Mouse (Mus musculus) left cerebral cortex, postnatal 36 days (tissue): ENCODE measurements around the gene Rab20. TPM values are rescaled to one million over a fixed set of nuclear protein-coding genes. Genes with fewer than 3 reads are reported as not detected.
"Not testable (repeated sequence)": the region's sequence is repeated elsewhere in the genome, so short reads cannot be mapped to it uniquely, and the experiment has no call there.

ENCODE experiments used
- DNase-seq, 2 experiments: peaks; one replicate each; pipeline ENCODE4 v3.0.0; 2021 to 2022; ENCODE audit warnings: low spot score in 2 of 2, mixed read lengths in 1 of 2
- intact Hi-C: fragments of 180-260 bp; cut with DNase I; formaldehyde crosslinking; loops from one replicate; pipeline ENCODE4 v1.15.1; 2025
- total RNA-seq, 2 experiments: library from RNA; stranded (reverse); gene quantifications; 2 replicates each; pipeline ENCODE4 v1.2.3; 2021

Gene Rab20
- total RNA-seq = under 1 TPM in 1 of 2 experiments, not detected in 1; 0.30 TPM

GRCm38 (mm10) chr8:11477811-11478761 lies at the start of gene Rab20:
Gene Rab20 (minus strand): TSS chr8:11478710.
- DNase-seq = peak; percentile 11 to 30
- intact Hi-C loops = no loop called here

- intact Hi-C loops = no loop called here
- DNase-seq = no peak
These were observed 44.8 kb upstream of the Rab20 start for GRCm38 (mm10) chr8:11523331-11523730.

- no peak for DNase-seq
- intact Hi-C loops = no loop called here
These were observed 40.2 kb upstream of the Rab20 start for GRCm38 (mm10) chr8:11518676-11519075.

GRCm38 (mm10) chr8:11518056-11518396 lies 39.5 kb upstream of the Rab20 start:
- intact Hi-C loops = no loop called here

GRCm38 (mm10) chr8:11517366-11518055 lies 39.0 kb upstream of the Rab20 start:
- intact Hi-C loops = no loop called here

More at GRCm38 (mm10) chr8:11518056-11518396, 39.5 kb upstream of the Rab20 start:
- DNase-seq = no peak

GRCm38 (mm10) chr8:11516292-11516691 lies 37.8 kb upstream of the Rab20 start:
- intact Hi-C loops = no loop called here
- DNase-seq = no peak

More at GRCm38 (mm10) chr8:11517366-11518055, 39.0 kb upstream of the Rab20 start:
- no peak for DNase-seq

GRCm38 (mm10) chr8:11513247-11513646 lies 34.7 kb upstream of the Rab20 start:
- intact Hi-C loops = no loop called here
- DNase-seq = no peak

GRCm38 (mm10) chr8:11512711-11513110 lies 34.2 kb upstream of the Rab20 start:
- intact Hi-C loops = no loop called here
- no peak for DNase-seq

- no peak for DNase-seq
- intact Hi-C loops = no loop called here
These were observed 32.5 kb upstream of the Rab20 start for GRCm38 (mm10) chr8:11510971-11511370.

- DNase-seq = no peak
- intact Hi-C loops = no loop called here
These were observed 30.4 kb upstream of the Rab20 start for GRCm38 (mm10) chr8:11508880-11509279.

GRCm38 (mm10) chr8:11506802-11507201 lies 28.3 kb upstream of the Rab20 start:
- intact Hi-C loops = no loop called here
- DNase-seq = no peak

GRCm38 (mm10) chr8:11506074-11506473 lies 27.6 kb upstream of the Rab20 start:
- intact Hi-C loops = no loop called here
- DNase-seq = no peak

- DNase-seq = no peak
- intact Hi-C loops = no loop called here
These were observed 25.1 kb upstream of the Rab20 start for GRCm38 (mm10) chr8:11503476-11504232.

GRCm38 (mm10) chr8:11498786-11499485 lies 20.4 kb upstream of the Rab20 start:
- no peak for DNase-seq
- intact Hi-C loops = no loop called here

- no peak for DNase-seq
- intact Hi-C loops = no loop called here
These were observed 19.8 kb upstream of the Rab20 start for GRCm38 (mm10) chr8:11498281-11498680.

- intact Hi-C loops = no loop called here
- DNase-seq = peak; percentile 90 to 94
These were observed 18.8 kb upstream of the Rab20 start, which contains the start of gene Naxd for GRCm38 (mm10) chr8:11497017-11497990. Gene Naxd (plus strand): TSS chr8:11497506.

GRCm38 (mm10) chr8:11492340-11492739 lies 13.8 kb upstream of the Rab20 start:
- DNase-seq, intact Hi-C loops: not testable (repeated sequence)

GRCm38 (mm10) chr8:11487229-11487628 lies 8.7 kb upstream of the Rab20 start:
- intact Hi-C loops = loop anchor here (2.0 to 5.0 kb wide), 3 partner anchors 36 to 235 kb away; no protein-coding TSS in a partner anchor
- no peak for DNase-seq
